Mouse (Mus musculus) CH12.LX (cell line): Measurements from ENCODE around the gene Cdca3. TPM values are rescaled to one million over a fixed set of nuclear protein-coding genes. Genes with fewer than 3 reads are reported as not detected.

Experiments
- DNase-seq: peaks from one replicate; pipeline ENCODE4 v3.0.0-alpha.2; 2013; ENCODE audit errors: extremely low read depth
- H3K27ac ChIP-seq: 2 replicates; pipeline ENCODE4 v1.5.1; 2012; ENCODE audit warnings: low read depth, mild to moderate bottlenecking, control low read depth, moderate library complexity; ENCODE audit not compliant: insufficient read depth
- H3K27me3 ChIP-seq: replicated peaks from 2 replicates; pipeline ENCODE3; 2012; ENCODE audit warnings: inconsistent platforms
- H3K36me3 ChIP-seq, 2 experiments: replicated peaks in 1 of 2; 2 replicates each; pipeline versions ENCODE3 to v1.6.1; 2012; ENCODE audit warnings: inconsistent platforms in 1 of 2, low read length in 1 of 2, mild to moderate bottlenecking in 1 of 2, mixed read lengths in 1 of 2, moderate library complexity in 1 of 2; ENCODE audit not compliant: control insufficient read depth in 1 of 2, insufficient read depth in 1 of 2
- H3K4me1 ChIP-seq, 2 experiments: 2 replicates each; pipeline ENCODE4 v1.6.1; 2012; ENCODE audit warnings: inconsistent platforms in 1 of 2, moderate library complexity in 1 of 2; ENCODE audit not compliant: insufficient read depth in 2 of 2, control insufficient read depth in 1 of 2
- H3K4me2 ChIP-seq: 2 replicates; pipeline ENCODE4 v1.6.1; 2012; ENCODE audit warnings: low read depth, mild to moderate bottlenecking, control low read depth; ENCODE audit not compliant: poor library complexity, insufficient read depth, severe bottlenecking
- H3K4me3 ChIP-seq, 3 experiments: fragments of 150-350 bp in 1 of 3; sonication (generic) in 1 of 3; replicated peaks in 1 of 3; 2 replicates each; pipeline versions ENCODE3 to v1.5.1; 2011 to 2012; ENCODE audit warnings: low read depth in 2 of 3, low read length in 2 of 3, mild to moderate bottlenecking in 2 of 3, moderate library complexity in 2 of 3, control low read depth in 1 of 3, improper control_type of control experiment in 1 of 3, inconsistent platforms in 1 of 3, mixed read lengths in 1 of 3; ENCODE audit not compliant: poor library complexity in 1 of 3
- H3K79me2 ChIP-seq: replicated peaks from 2 replicates; pipeline ENCODE4 v1.6.1; 2012; ENCODE audit warnings: mild to moderate bottlenecking, moderate library complexity; ENCODE audit not compliant: control insufficient read depth, poor library complexity, insufficient read depth, severe bottlenecking; ENCODE audit errors: extremely low read depth
- H3K9ac ChIP-seq: 2 replicates; pipeline ENCODE4 v1.6.1; 2012; ENCODE audit warnings: low read depth, mild to moderate bottlenecking, control low read depth, moderate library complexity; ENCODE audit not compliant: insufficient read depth
- H3K9me3 ChIP-seq: replicated peaks from 2 replicates; pipeline ENCODE3; 2012; ENCODE audit warnings: low read length, inconsistent platforms, mixed read lengths
- CHD1 ChIP-seq: IDR thresholded peaks from 2 replicates; pipeline ENCODE4 v1.6.1; 2012; ENCODE audit warnings: low read depth, low read length, improper control_type of control experiment, inconsistent platforms
- E2F4 ChIP-seq: IDR thresholded peaks from 2 replicates; pipeline ENCODE4 v1.6.1; 2011; ENCODE audit warnings: low read depth, low read length, improper control_type of control experiment; ENCODE audit not compliant: insufficient replicate concordance
- EP300 ChIP-seq: IDR thresholded peaks from 2 replicates; pipeline ENCODE4 v1.6.1; 2011; ENCODE audit warnings: low read length, improper control_type of control experiment
- GABPA ChIP-seq: IDR thresholded peaks from 2 replicates; pipeline ENCODE4 v1.6.1; 2012; ENCODE audit warnings: low read depth, low read length, improper control_type of control experiment, inconsistent platforms; ENCODE audit not compliant: insufficient replicate concordance
- JUN ChIP-seq: IDR thresholded peaks from 2 replicates; pipeline ENCODE4 v1.6.1; 2011; ENCODE audit warnings: low read depth, mild to moderate bottlenecking, low read length, improper control_type of control experiment, moderate library complexity; ENCODE audit not compliant: insufficient read depth
- MAFK ChIP-seq: IDR thresholded peaks from 2 replicates; pipeline ENCODE4 v1.6.1; 2011; ENCODE audit warnings: low read length, improper control_type of control experiment; ENCODE audit not compliant: insufficient replicate concordance
- MAX ChIP-seq: IDR thresholded peaks from 2 replicates; pipeline ENCODE4 v1.6.1; 2011; ENCODE audit warnings: low read length, improper control_type of control experiment
- MXI1 ChIP-seq: IDR thresholded peaks from 2 replicates; pipeline ENCODE4 v1.6.1; 2011; ENCODE audit warnings: mild to moderate bottlenecking, low read depth, low read length, improper control_type of control experiment
- NRF1 ChIP-seq: IDR thresholded peaks from 2 replicates; pipeline ENCODE4 v1.6.1; 2014; ENCODE audit warnings: low read depth, mild to moderate bottlenecking, inconsistent platforms, low read length, improper control_type of control experiment, moderate library complexity
- PAX5 ChIP-seq: IDR thresholded peaks from 2 replicates; pipeline ENCODE4 v1.6.1; 2012; ENCODE audit warnings: low read length, inconsistent platforms, mixed read lengths
- POLR2A ChIP-seq: IDR thresholded peaks from 2 replicates; pipeline ENCODE4 v1.6.1; 2011; ENCODE audit warnings: low read depth, mild to moderate bottlenecking, improper control_type of control experiment, low read length
- RCOR1 ChIP-seq: conservative IDR thresholded peaks from 2 replicates; pipeline ENCODE4 v1.6.1; 2012; ENCODE audit warnings: low read depth, mild to moderate bottlenecking, inconsistent platforms, low read length, improper control_type of control experiment
- TBP ChIP-seq: conservative IDR thresholded peaks from 2 replicates; pipeline ENCODE4 v1.6.1; 2011; ENCODE audit warnings: low read depth, low read length, improper control_type of control experiment
- TCF12 ChIP-seq: IDR thresholded peaks from 2 replicates; pipeline ENCODE4 v1.6.1; 2014; ENCODE audit warnings: low read depth, mild to moderate bottlenecking, inconsistent platforms, low read length, improper control_type of control experiment
- UBTF ChIP-seq: IDR thresholded peaks from 2 replicates; pipeline ENCODE4 v1.6.1; 2012; ENCODE audit warnings: low read depth, mild to moderate bottlenecking, inconsistent platforms, low read length, improper control_type of control experiment, moderate library complexity
- ZKSCAN1 ChIP-seq: IDR thresholded peaks from 2 replicates; pipeline ENCODE4 v1.6.1; 2012; ENCODE audit warnings: low read depth, inconsistent platforms, low read length, improper control_type of control experiment, borderline replicate concordance
- ZMIZ1 ChIP-seq: IDR thresholded peaks from 2 replicates; pipeline ENCODE4 v1.6.1; 2012; ENCODE audit warnings: low read depth, mild to moderate bottlenecking, inconsistent platforms, low read length, improper control_type of control experiment
- dilution Hi-C: fragments of 300-500 bp; cut with MboI; formaldehyde crosslinking; loops from 2 replicates; pipeline ENCODE4 v1.14.3; 2020; ENCODE audit warnings: low sequenced_read_pairs; ENCODE audit not compliant: extremely low pct_unique_long_range_greater_than_20kb, extremely low pct_ligation_motif_present
- in situ Hi-C: fragments of 300-500 bp; cut with MboI; formaldehyde crosslinking; loops from 3 replicates; pipeline ENCODE4 v1.14.3; 2019; ENCODE audit warnings: low sequenced_read_pairs, low pct_ligation_motif_present, low pct_unique_long_range_greater_than_20kb, mixed read lengths
- polyA plus RNA-seq: library from polyadenylated mRNA; unstranded; fragments of >175 nt; gene quantifications from 2 replicates; pipeline ENCODE4 v1.2.1, GENCODE M21; 2012; ENCODE audit warnings: low read depth; ENCODE audit not compliant: insufficient read length
- total RNA-seq, 2 experiments: library from RNA; depleted of rRNA; stranded (reverse); fragments of 300-350 nt in 1 of 2; fragments of >200 nt in 1 of 2; gene quantifications; 2 replicates each; pipeline ENCODE4 v1.2.3; 2012 to 2014

Cdca3 gene
- total and polyA plus RNA-seq, 3 experiments = 117 to 229 (median 224) TPM

DNA sequence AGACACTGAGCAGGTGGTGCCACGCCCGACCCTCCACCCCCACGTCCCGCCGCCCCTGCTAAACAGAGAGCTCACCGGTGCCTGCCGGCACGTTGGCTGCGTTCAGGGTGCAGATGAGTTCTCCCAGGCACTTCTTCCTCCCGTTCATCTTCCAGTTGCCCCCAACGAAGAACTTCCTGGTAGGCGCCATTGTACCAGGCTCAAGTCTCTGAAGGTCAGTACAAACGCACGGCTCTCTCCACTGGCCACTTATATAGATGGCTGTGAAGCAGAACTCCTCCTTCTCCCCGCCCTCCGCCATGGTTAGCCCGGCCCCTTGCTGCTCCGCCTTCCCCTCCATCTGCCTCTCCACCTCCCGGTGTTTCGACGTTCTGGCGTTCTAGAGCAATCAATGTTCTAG, 15.4 kb upstream of the Cdca3 start, which contains the start of gene Tpi1 (continued):
- TF ChIP-seq ZKSCAN1 (no peak), E2F4 (no peak), POLR2A (peak; percentile 99), MAX (no peak), TCF12 (peak; percentile 82), CHD1 (no peak), JUN (no peak), RCOR1 (peak; percentile 51; the same call in 1 of the 2 replicates), TBP (peak; percentile 98), MAFK (no peak), MXI1 (0 out of 2 replicates have a peak, but pooled peaks have one; percentile 18), ZMIZ1 (peak; percentile 98)

DNA sequence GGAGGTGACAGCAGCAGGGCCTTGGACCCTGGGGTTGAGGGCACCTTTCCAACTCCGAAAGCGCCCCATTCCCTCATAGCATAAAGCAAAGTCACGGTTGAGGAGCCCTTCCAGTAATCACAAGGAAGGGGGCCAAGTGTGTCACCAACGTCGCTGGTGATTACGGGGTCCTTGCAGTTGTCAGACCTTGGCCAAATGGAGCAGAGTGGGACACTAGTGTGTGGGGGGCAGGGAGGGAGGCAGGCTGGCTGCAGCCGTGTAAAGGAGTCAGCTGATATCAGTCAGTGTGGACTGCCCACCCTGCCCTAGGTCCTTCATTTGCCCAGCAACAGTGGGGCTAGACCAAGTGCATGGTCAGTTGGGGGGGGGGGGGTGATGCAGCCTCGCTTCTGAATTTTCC, 14.9 kb upstream of the Cdca3 start:
- no peak overlapping the region for H3K27ac ChIP-seq
- H3K36me3 ChIP-seq = peaks cover 67 to 81% of the 10 kb centered on the region in 2 experiments
- peak overlapping the region in 2 of 3 experiments; percentile 11 to 82 for H3K4me3 ChIP-seq
- TF ChIP-seq MAX (no peak), TBP (no peak), GABPA (no peak), NRF1 (no peak), EP300 (no peak), PAX5 (no peak), E2F4 (no peak), UBTF (no peak)
- TF ChIP-seq, all 38 proteins: peak for 0
- in situ Hi-C loops (no loop called here), dilution Hi-C loops (no loop called here)
- H3K4me1 ChIP-seq = peaks cover 5 to 32% of the 10 kb centered on the region in 2 experiments
- H3K79me2 ChIP-seq = peaks cover 23% of the 10 kb centered on the region
- H3K27me3 ChIP-seq = no peaks in the 10 kb centered on the region
- H3K9ac ChIP-seq = no peak overlapping the region
- DNase-seq = no peak
- no peaks in the 10 kb centered on the region for H3K9me3 ChIP-seq
- peak overlapping the region; percentile 83 for H3K4me2 ChIP-seq
